Mouse (Mus musculus) forebrain, embryonic 14.5 days (tissue): ENCODE data around the gene Zfp367. TPM values are rescaled to one million over a fixed set of nuclear protein-coding genes. Genes with fewer than 3 reads are reported as not detected.

Experiments
- ATAC-seq: fragments of 200-750 bp; cut with Nextera tagmentation; 2 replicates; pipeline ENCODE4 v1.8.0; 2017; ENCODE audit warnings: mild to moderate bottlenecking, moderate library complexity
- DNase-seq: peaks from one replicate; pipeline ENCODE4 v3.0.0-alpha.2; 2015; ENCODE audit warnings: low spot score
- H3K27ac ChIP-seq: fragments of 300-500 bp; sonication (generic); 2 replicates; pipeline ENCODE4 v1.5.1; 2014; ENCODE audit warnings: low read depth, mild to moderate bottlenecking, control low read depth, low read length, moderate library complexity
- H3K27me3 ChIP-seq: fragments of 300-500 bp; sonication (generic); replicated peaks from 2 replicates; pipeline ENCODE4 v1.6.1; 2014; ENCODE audit warnings: low read length, control low read depth, mixed read lengths; ENCODE audit not compliant: control insufficient read depth, insufficient read depth
- H3K36me3 ChIP-seq: fragments of 300-500 bp; sonication (generic); 2 replicates; pipeline ENCODE4 v1.6.1; 2014; ENCODE audit warnings: low read length, control low read depth; ENCODE audit not compliant: control insufficient read depth, insufficient read depth
- H3K4me1 ChIP-seq: fragments of 300-500 bp; sonication (generic); 2 replicates; pipeline ENCODE4 v1.6.1; 2014; ENCODE audit warnings: antibody characterized with exemption, low read length, control low read depth; ENCODE audit not compliant: control insufficient read depth, insufficient read depth
- H3K4me2 ChIP-seq: fragments of 300-500 bp; sonication (generic); 2 replicates; pipeline ENCODE4 v1.6.1; 2014; ENCODE audit warnings: mild to moderate bottlenecking, control low read depth, low read length
- H3K4me3 ChIP-seq: fragments of 300-500 bp; sonication (generic); 2 replicates; pipeline ENCODE4 v1.5.1; 2014; ENCODE audit warnings: low read depth, low read length, control low read depth
- H3K9ac ChIP-seq: fragments of 300-500 bp; sonication (generic); 2 replicates; pipeline ENCODE4 v1.6.1; 2014; ENCODE audit warnings: mild to moderate bottlenecking, low read length, control low read depth, moderate library complexity
- H3K9me3 ChIP-seq: fragments of 300-500 bp; sonication (generic); replicated peaks from 2 replicates; pipeline ENCODE4 v1.6.1; 2016; ENCODE audit warnings: low read length, control low read depth, mixed read lengths; ENCODE audit not compliant: control insufficient read depth
- WGBS: fragments of 180-500 bp; shearing (Covaris S2); extraction: QIAGEN DNeasy Blood & Tissue Kit; methylation state at CpG from one replicate; pipeline ENCODE4 v1.1.7; 2014; 5-methylcytosine and 5-hydroxymethylcytosine counted together
- polyA plus RNA-seq: library from polyadenylated mRNA; unstranded; fragments of >200 nt; fragmentation: Nextera tagmentation; extraction: Ambion mirVana; gene quantifications from 2 replicates; pipeline ENCODE4 v1.2.1, GENCODE M21; 2014

Gene Zfp367
- polyA plus RNA-seq, 1 experiment from 2014 or later = 15.0 TPM

DNA sequence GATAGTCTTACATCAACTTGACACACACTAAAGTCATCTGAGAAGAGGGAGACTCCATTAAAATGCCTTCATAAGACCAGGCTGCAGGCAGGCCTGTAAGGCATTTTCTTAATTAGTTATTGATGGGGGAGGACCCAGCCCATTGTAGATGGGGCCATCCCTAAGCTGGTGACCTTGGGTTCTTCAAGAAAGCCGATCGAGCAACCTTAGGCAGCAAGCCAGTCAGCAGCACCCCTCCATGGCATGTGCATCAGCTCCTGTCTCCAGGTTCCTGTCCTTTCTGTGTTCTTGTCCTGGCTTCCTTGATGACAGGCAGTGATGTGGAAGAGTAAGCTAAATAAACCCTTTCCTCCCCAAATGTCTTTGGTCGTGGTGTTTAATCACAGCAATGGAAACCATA, 60.9 kb downstream of the Zfp367 start:
- DNase-seq = no peak
- no peaks in the 10 kb centered on the region for H3K9me3 ChIP-seq

DNA sequence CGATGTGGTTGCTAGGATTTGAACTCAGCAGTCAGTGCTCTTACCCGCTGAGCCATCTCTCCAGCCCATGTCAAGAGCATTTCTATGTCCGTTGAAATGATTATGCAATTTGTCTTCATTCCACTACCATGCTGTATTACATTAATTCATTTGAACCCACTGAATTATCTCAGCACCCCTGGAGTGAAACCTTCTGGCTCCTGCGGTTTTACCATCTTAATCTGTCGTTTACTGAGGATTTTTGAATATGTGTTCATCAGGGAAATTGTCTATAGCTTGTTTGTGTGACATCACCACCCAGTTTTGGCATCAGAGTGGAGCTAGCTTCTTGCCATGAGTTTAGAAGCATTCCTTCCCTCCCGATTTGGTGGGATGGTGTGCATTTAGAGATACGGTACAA, 62.0 kb downstream of the Zfp367 start:
- Histone ChIP-seq H3K27ac (no peak overlapping the region), H3K36me3 (no peaks in the 10 kb centered on the region), H3K9me3 (no peaks in the 10 kb centered on the region), H3K9ac (no peak overlapping the region), H3K27me3 (no peaks in the 10 kb centered on the region), H3K4me3 (no peak overlapping the region), H3K4me1 (no peaks in the 10 kb centered on the region), H3K4me2 (no peak overlapping the region)
- no peak for DNase-seq
- ATAC-seq = no peak
- WGBS = 62% methylated on average over 7 of the region's 7 CpGs

More for the DNA sequence above, 60.9 kb downstream of the Zfp367 start:
- H3K9ac ChIP-seq = no peak overlapping the region
- no peak overlapping the region for H3K4me2 ChIP-seq
- no peaks in the 10 kb centered on the region for H3K27me3 ChIP-seq
- 64% methylated on average over 3 of the region's 3 CpGs for WGBS
- no peak overlapping the region for H3K27ac ChIP-seq
- H3K4me1 ChIP-seq = no peaks in the 10 kb centered on the region
- H3K4me3 ChIP-seq = no peak overlapping the region
- ATAC-seq = no peak
- no peaks in the 10 kb centered on the region for H3K36me3 ChIP-seq

DNA sequence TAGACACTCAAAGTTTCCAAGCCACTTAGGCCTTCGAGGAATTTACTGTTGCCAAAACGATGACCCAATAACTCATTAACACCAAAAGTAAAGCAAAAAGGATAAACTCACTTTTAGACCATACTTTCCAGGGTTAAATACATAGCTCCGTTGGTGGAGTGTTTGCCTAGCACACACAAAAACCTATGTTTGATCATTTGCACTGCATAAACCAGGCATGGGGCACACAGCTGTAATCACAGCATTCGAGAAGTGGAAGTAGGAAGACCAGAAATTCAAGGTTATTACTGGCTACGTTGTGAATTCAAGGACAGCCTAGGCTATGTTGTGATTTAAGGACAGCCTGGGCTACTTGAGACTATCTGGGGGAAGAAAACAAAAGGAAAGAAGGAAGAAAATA, 62.7 kb downstream of the Zfp367 start:
- no peak for ATAC-seq
- WGBS = 89% methylated on average over 5 of the region's 5 CpGs

DNA sequence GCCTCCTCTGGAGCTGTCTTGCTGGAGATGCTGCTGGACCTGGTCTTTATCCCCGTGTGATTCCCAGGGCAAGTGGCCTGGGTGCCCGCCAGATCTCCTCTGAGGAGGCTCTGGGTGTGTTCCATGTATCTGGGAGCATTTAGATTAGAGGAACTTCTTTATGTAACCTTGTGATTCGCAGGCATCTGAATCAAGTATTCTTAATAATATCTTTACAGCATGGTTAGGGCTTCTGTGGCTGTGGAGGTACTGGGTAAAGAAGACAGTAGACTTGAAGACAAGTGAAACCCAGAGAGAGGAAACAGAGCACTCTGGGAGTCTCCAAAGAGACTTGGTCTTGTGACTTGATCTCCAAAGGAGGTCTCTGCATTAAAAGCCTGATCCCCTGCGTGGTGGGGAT, 63.9 kb downstream of the Zfp367 start, which contains the start of gene Hsd17b3:
Gene Hsd17b3 (minus strand): TSS at position 101 of the 400 bp plus-strand sequence.
- Histone ChIP-seq H3K27me3 (no peaks in the 10 kb centered on the region), H3K36me3 (no peaks in the 10 kb centered on the region), H3K4me3 (no peak within 1 kb of the TSS), H3K4me2 (no peak within 1 kb of the TSS), H3K9ac (no peak within 1 kb of the TSS), H3K27ac (no peak within 1 kb of the TSS), H3K4me1 (no peaks in the 10 kb centered on the region), H3K9me3 (no peaks in the 10 kb centered on the region)
- ATAC-seq = no peak
- 76% methylated on average over 4 of the region's 4 CpGs for WGBS
- DNase-seq = no peak

More for the DNA sequence above, 62.7 kb downstream of the Zfp367 start:
- Histone ChIP-seq H3K9ac (no peak overlapping the region), H3K36me3 (no peaks in the 10 kb centered on the region), H3K27me3 (no peaks in the 10 kb centered on the region), H3K27ac (no peak overlapping the region), H3K4me2 (no peak overlapping the region), H3K9me3 (no peaks in the 10 kb centered on the region), H3K4me1 (no peaks in the 10 kb centered on the region), H3K4me3 (no peak overlapping the region)
- no peak for DNase-seq

DNA sequence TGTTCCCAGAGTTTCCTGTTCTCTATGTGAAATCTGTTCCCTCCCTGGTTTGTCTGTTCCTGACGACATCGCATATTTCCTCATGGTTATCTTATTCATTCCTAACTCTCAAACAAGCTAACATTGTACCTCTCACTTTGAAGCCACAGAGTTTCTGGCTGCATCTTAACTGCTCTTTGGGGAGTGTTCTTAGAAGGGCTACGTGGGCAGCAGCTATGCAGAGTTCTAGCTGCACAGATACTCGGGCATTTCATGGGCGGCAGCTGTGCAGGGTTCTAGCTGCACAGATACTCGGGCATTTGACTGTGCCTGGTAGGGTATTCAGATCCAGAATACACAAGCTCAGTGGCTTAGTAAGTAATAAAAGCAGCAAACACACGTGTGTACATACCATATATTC, 64.9 kb downstream of the Zfp367 start:
- DNase-seq (no peak), ATAC-seq (no peak)
- no peak overlapping the region for H3K9ac ChIP-seq
- no peaks in the 10 kb centered on the region for H3K9me3 ChIP-seq
- H3K27ac ChIP-seq = no peak overlapping the region
- H3K27me3 ChIP-seq = no peaks in the 10 kb centered on the region
- no peaks in the 10 kb centered on the region for H3K4me1 ChIP-seq
- WGBS = 84% methylated on average over 7 of the region's 7 CpGs
- H3K4me3 ChIP-seq = no peak overlapping the region
- H3K36me3 ChIP-seq = no peaks in the 10 kb centered on the region
- no peak overlapping the region for H3K4me2 ChIP-seq

DNA sequence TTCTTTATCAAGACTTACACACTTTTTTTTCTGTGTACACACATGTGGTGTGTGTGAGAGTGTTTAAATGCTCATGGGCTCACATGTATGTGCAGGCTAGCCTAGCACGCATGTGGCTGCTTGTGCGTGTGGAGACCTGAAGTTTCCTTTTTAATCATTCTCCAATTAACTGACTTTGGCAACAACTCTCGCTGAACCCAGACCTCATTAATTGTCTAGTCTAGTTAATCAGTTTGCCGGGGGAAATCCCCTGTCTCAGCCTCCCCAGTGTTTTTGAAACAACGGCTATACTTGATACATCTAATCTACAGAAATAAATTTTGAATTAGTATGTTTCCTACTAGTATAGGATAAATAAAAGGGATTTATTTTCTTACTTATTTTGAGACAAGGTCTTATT, 67.0 kb downstream of the Zfp367 start:
- no peak overlapping the region for H3K4me3 ChIP-seq
- H3K36me3 ChIP-seq = no peaks in the 10 kb centered on the region
- peaks cover 6% of the 10 kb centered on the region; the same call in 1 of the 2 replicates for H3K4me1 ChIP-seq
- WGBS = 71% methylated on average over 5 of the region's 5 CpGs
- no peaks in the 10 kb centered on the region for H3K27me3 ChIP-seq
- H3K9me3 ChIP-seq = no peaks in the 10 kb centered on the region
- H3K4me2 ChIP-seq = no peak overlapping the region
- ATAC-seq = no peak
- DNase-seq = no peak
- H3K9ac ChIP-seq = no peak overlapping the region
- no peak overlapping the region for H3K27ac ChIP-seq

DNA sequence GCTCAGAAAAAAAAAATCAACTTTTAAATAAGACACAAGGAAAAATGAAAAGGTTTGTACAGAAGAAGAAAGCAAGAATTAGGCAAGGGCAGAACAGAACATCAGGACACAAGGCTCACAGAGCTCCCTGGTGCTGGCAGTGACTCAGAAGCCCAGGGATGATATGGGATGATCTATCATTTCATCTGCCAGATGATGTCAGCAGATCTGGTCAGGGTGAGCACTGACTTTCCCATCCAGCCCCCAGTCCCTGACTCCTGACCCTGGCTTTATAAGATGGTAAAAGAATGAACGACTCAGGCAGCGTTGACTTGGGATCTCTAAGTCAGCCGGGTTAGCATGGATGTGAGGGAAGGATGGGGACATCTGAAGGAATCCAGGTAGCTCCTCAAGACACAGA, 69.7 kb downstream of the Zfp367 start:
- no peaks in the 10 kb centered on the region for H3K36me3 ChIP-seq
- ATAC-seq (no peak), DNase-seq (no peak)
- peaks cover 6% of the 10 kb centered on the region; the same call in 1 of the 2 replicates for H3K4me1 ChIP-seq
- no peaks in the 10 kb centered on the region for H3K27me3 ChIP-seq
- H3K27ac ChIP-seq = no peak overlapping the region
- H3K4me2 ChIP-seq = no peak overlapping the region
- no peaks in the 10 kb centered on the region for H3K9me3 ChIP-seq
- H3K9ac ChIP-seq = no peak overlapping the region
- no peak overlapping the region for H3K4me3 ChIP-seq
- 85% methylated on average over 3 of the region's 3 CpGs for WGBS

Other genes with a start within 250 kb of the Zfp367 start
- gene Hsd17b3, start 64.0 kb downstream of the Zfp367 start, polyA plus RNA-seq = not detected in 2 replicates
- 0.76 and 1.2 TPM in 2 replicates for gene Slc35d2, start 23.8 kb downstream of the Zfp367 start, polyA plus RNA-seq
- gene Habp4, start 8.6 kb upstream of the Zfp367 start, polyA plus RNA-seq = 17.5 and 18.1 TPM in 2 replicates
- gene Cdc14b, start 122.1 kb upstream of the Zfp367 start, polyA plus RNA-seq = 3.1 and 3.5 TPM in 2 replicates
- 7.9 and 8.7 TPM in 2 replicates for gene Aaed1, start 159.5 kb upstream of the Zfp367 start, polyA plus RNA-seq
- gene Ctsl, start 217.7 kb upstream of the Zfp367 start, polyA plus RNA-seq = 124 and 136 TPM in 2 replicates